Mouse (Mus musculus) forelimb bud, embryonic 11.5 days (tissue): Measurements from ENCODE around the gene Gtpbp1.

ENCODE experiments used
- DNase-seq: peaks from one replicate; pipeline ENCODE4 v3.0.0-alpha.2; 2012; ENCODE audit warnings: low read depth, low spot score

The Gtpbp1 gene

DNA sequence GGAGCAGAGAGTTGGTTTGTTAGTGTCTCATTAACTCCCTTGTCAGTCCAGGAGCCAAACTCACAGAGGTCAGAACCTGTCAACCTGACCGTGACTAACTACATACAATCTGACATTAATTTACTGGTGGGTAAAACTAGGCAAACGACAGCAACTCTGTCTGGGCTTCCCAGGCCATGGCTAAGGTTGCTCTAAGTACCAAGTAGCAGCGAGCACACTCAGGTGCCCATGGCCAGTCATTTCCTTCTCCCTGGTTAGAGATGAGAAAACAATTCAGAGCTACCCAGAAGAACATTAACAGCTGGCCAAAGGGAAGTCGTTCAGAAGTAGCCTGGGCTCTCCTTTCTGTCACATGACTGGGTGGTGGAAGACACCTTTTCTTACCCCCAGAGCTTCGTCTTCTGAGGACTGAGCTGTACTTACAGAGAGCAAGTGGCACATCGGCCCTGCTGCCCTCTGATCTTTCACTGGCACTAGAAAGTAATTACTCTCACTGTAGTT lies 5.5 kb upstream of the Gtpbp1 start:
- DNase-seq = no peak

DNA sequence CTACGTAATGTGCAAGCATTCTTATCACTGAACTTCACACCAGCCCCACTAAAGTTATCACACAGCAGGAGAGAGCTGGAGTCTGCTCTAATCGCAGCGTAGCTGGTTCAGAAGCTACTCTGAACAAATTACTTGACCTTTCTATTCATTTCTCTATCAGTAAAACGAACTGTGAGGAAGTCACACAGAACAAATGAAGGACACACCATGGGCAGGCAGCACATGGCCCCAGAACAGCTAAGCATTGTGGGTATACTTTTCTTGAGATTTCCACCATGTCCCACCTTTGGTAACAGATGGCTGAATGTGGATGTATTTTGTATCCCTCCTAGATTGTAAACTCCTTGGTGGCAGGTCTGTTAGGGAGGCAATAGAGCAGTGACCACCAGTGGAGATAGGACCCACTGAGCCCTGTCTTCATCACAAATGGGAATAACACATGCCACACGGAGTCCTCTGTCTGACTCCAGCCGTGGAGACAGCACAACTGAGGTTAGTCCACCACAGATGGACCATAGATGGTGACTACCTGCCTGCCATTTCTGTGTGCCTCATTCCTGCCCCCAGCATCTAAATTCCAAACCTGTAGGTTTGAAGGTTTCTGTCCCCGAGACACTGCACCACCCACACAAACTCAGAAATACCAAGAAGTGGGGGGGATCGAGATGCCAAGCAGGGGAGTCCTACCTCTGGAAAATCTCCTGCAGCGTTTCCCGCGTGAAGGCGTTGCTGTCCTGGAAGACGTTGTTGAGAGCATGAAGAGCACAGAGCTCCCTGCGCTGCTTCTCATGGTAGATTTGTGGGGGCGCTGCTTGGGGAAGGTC lies 4.4 kb upstream of the Gtpbp1 start:
- DNase-seq = no peak

DNA sequence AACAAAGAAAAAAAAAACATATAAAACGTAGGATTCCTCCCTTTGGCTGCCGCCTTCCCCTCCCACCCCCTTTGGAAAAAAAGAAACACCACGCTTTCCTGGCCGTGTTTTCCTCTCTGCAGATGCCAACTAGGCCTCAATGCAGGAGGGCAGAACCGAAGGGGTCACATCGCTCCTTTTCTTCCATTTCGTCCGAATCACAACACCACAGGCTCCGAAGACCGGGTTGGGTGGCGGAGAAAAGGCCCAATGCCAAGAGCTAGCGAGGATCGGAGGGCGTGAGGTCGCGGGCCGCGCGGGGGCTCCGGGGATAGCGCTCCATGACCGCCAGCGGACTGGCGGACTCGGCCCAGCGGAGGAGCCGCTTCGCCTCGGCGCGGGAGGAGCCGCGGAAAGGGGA lies 3.5 kb upstream of the Gtpbp1 start:
- peak; percentile 12 for DNase-seq

DNA sequence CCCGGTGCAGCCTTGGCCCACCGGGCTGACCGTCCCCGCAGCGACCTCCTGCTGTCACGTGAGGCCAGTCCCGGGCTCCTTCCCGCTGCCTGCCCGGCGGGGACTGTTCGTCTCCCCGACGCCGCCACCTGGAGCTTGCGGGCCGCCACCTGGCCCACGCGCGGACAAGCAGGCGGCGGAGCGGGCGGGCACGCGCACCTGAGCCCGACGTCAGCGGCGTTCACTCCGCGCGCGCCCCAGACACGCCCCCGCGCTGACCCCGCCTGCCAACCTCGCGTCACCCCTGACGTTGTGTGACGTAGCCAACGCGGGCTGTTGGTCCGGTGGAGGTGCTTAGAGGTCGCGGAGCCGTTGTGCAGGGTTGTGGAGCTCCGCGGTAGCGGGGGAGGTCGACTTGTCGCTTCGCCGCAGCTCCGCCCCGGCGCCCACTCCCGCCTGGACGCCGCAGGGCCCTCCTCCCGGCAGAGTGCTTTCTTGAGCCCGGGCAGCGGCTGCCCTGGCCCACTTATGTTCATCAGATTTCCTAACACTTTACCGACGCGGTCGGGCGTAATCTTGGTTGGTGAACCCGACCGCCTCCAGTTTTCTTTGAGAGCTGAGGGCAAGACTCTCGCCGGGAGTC lies 2.9 kb upstream of the Gtpbp1 start, which contains the start of gene Josd1:
Josd1 (minus strand) TSS at position 274 of the 622 bp plus-strand sequence.
- DNase-seq = peak; percentile 92

DNA sequence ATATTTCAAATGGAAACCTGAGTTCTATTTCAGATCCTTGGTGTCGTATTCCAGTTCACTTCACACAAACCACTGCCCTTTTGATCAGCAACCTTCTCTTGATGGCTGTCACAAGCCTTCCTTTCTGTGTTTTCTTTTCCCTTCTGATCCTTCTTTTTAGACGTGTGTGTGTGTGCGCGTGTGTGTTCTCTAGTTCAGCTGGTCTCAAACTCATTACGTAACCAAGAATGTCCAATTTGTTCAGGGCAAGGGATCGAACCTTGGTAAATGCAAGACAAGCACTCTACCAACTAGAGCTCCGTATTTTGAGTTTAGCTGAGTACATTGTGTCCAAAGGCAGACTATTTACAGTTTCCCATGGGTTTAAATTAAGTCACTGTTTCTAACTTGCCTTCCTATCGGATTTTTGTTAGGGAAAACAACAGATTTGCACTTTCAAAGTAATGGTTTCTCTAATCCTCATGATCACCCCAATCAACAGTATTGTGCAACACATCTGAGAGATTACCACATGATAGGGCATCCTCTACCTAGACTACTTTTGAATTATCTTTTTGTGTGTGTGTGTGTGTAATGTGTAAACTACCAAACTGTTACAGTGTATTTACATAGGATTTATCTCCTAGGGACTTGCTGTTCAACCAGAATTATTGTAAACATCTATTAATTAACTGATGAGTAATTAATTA lies 2.2 kb upstream of the Gtpbp1 start:
- no peak for DNase-seq

DNA sequence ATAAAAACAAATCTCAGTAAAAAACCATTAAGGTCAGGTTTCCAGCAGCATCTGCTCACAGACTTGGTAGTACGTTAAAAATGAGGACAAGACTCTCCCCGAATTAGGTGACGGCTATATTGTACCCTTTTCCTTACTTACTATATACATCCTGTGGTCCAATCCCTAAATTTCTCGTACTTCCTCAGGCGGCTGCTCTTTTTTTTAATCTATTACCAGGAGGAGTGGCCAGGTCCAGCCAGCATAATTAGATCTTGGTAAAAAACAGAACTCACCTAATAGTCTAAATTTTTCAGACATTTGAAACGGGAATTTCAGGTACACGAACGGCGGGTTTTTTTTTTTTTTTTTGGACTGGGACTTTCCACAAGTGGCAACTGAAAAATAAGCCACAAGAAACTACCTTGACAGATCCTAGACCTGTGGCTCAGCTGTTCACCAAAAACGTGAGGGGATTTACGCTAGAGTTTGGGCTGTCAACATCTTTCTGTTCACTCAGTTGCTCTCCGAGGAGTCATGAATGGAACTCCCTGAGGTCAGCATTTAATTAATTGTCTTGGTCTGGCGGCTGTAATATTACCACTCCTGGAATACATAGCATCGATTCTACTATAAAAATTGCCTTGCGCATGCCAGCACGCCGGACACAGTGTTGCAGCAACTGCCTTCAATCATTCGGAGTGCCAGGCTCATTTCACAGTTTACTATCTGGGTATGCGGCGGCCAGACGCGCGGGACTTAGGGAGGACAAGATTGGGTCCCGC lies 801 bp upstream of the Gtpbp1 start:
- no peak for DNase-seq

DNA sequence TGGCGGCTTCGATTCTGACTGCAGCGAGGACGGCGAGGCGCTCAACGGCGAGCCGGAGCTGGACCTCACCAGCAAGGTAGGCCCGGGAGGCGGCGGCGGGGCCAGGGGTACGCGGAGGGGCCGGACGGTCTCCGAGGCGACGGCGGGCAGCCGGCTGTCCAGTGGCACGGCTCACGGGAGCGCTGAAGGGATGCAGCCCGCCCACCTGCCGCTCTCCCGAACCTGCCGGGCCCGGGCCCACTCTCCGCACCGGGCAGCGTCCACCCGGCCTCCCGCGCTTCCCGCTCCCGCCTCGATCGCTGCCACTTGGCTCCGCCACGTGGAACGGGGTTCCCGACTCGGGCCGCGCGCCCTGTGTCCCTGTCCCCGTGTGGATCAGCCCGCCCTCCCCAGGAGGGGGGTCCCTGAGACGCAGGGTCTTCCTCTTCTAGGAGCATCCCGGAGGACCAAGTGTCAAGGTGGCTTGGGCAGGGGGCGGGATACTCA lies 421 bp downstream of the Gtpbp1 start:
- DNase-seq = no peak

DNA sequence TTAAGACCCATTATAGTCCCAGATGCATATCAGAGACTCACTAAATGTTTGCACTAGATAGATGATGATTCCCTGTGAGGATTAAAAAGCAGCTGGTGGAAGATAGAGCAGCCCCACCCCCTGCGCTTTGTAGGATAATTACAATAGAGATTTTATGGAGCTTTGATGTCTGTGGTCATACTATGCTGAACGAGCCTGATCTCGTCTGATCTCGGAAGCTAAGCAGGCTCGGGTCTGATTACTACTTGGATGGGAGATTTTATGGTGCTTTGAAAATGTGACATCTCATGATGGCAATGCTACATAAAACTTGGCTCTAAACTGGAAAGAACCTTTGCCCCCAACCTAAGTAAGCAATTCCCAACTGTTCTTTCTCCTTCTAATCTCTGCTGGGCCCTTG lies 1.7 kb downstream of the Gtpbp1 start:
- DNase-seq = no peak

DNA sequence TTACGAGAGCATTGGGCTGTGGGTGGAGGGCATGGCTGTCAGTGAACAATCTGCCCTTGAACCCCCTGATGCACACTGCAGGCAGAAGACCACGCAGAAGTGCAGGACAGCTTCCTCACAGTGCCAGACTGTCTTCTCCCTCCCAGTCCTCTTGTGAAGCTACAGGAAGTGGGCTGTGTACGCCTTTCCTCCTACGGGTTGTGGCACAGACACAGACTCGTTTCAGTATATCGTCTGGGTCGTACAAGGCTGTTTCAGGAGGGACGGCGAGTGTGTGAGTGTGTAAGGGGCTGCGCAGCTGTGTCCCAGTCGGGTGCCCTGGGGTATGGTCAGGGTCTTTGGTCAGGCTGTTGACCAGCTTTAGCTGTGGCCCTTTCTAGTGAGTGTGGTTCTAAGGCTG lies 3.1 kb downstream of the Gtpbp1 start:
- DNase-seq = no peak

DNA sequence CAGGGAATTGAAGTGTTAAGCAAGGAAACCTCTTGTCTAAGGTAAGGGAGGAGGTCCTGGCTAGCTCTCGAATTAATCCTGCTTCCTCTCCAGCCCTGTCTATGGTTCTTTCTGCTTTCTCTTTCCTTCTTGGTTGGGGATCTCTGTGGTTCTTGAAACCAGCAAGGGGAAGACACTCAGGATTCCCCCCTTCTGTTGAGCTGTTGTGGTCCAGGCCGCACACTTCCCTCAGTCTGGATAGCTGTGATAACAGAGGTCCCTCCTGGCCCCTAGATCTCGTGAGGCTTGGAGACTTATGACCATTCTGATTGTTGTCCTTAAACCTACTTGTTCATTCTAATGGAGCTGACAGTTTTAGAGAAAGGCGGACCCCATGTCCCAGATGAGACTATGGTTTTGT lies 3.9 kb downstream of the Gtpbp1 start:
- no peak for DNase-seq

DNA sequence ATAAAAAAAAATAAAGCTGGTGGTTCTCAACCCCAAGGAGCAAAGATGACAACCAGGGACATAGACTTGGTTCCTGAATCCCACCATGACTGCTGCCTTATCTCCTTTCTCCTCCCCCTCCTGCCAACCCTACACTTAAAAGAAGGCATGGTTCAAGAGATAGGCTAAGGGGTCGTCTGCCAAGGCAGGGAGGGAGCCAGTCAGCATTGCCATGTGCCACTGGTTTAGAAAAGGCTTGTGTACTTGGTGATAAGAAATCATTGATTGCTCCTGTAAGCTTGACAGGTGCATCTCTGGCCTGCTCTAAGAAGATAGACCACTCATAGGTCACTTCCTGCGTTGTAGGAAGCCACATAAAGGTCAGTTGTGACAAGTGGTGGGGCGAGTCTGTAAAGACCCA lies 4.9 kb downstream of the Gtpbp1 start:
- no peak for DNase-seq

DNA sequence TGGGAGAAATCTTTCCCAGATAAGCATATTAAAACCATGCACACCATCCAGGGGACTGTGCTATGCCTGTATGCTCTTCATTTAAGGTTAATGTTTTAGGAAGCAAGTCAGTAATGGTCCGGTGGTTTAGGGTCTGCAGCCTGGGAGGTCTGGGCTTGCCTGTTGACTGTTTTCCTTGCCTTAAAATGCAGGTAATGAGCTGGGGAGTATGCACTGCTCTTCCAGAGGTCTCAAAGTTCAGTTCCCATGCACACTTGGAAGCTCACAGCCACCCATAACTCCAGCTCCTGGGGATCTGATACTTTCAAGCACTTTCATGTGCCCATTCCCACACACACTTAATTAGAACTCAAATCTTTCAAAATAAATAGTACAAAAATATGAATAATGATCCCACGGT lies 5.9 kb downstream of the Gtpbp1 start:
- no peak for DNase-seq

DNA sequence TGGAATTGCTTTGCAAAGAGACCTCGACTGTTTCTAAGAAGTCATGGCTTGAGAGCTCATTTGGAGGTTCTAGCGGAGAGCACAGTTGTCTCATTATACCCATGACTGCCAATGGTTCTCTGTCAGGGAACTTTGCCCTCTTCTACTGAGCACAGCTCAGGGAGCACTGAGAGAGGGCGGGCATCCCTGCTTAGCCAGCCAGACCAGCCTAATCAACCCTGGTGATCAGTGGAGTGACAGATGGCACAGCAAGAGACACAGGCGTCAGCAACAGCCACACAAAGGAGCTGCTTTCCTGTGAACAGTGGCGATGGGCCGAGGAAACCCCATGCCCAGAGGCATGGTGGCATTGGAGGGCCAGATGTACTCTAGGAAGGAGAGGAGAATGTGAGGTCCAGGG lies 6.4 kb downstream of the Gtpbp1 start:
- DNase-seq = no peak

DNA sequence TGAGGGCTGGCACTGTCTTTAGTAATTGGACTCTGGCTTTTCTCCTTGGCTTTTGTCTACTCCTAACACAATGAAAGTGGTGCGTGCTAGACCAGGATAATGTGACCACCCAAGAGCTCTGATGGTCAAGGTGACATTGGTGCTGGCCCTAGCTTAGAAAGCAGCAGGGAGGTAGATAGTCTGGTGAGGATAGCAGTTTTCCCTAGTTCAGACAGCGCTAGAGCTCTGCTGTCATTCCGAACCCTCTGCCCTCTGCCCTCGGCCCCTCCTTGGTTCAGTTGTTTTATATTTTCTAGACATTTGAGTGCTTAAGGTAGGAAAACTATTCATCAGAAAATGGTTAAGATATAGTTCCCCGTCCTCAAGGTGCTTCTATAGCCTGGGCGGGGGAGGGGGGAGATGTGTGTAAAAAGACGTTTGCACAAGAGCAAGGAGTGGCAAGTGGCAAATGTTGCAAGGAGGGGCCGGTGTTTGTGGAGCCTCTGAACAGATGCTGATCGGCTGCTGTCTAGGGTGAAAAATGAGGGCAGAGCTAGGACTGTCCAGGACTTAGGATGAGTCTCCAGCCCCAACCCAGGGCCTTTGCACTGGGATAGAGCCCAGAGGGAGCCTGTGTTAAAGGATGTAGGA lies 7.0 kb downstream of the Gtpbp1 start:
- no peak for DNase-seq

DNA sequence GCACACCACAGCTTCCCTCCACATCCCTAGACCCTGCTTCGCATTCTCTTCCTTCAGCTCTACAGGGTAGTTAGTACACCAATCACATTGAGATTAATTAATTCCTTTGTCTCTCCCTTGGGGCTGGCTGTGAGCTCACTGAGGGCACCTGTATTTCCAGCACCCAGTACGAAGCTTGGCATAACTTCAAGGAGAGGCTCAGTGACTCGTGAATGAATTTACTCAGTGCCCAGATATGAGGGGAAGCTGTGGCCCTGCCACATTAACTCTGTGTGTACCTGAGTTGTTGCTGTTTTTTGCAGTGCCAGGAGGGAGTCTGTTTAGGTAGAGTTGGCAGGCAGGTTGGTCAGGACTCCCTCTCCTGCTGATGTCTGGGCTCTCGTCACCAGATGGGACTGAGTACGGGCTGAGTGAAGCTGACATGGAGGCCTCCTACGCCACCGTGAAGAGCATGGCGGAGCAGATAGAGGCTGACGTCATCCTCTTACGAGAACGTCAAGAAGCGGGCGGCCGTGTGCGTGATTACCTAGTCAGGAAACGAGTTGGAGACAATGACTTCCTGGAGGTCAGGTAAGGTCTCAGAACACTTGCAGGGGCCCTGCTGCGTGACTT lies 16.1 kb downstream of the Gtpbp1 start:
- DNase-seq = no peak

DNA sequence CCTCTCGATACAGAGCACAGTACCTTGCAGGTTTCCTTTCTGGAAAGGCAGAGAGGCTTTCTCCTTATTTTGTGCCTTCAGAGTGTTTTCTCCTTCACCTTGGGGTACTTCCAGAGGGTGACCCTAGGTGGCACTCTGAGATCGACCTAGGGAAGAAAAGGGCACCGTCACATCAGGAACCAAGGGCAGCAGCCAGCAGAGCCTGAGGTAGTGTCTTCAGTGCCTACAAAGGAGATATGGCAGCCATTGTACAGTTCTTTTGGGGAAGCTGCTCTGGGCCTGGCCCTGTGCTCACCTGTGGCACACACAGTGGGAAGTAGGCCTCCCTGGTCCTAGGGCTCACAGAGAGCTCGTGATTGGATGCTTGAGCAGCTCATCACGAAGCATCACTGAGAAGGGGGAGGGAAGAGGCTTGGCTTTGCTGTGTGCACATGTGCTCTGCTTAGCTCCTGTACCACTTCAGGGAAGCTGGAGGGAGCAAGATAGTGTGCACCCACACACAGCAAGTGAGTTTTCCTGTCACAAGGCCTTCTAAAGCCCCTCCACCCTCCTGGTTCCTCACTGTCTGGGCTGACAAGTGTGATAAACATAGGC lies 17.7 kb downstream of the Gtpbp1 start:
- no peak for DNase-seq

DNA sequence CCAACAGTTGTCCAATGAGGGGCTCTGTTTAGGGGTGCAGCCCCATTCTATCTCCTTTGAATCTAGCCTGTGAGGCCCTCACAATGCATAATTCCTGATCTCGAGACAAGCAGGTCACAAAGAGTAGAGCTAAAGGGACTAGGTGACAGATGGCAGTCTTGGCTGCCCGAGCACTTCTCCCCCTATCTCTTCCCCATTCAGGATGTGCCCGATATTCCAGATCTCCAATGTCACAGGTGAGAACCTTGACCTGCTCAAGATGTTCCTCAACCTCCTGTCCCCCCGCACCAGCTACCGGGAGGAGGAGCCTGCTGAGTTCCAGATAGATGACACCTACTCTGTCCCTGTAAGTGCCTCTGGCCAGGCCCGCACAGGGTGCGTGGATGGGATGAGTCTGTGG lies 25.0 kb downstream of the Gtpbp1 start:
- no peak for DNase-seq

DNA sequence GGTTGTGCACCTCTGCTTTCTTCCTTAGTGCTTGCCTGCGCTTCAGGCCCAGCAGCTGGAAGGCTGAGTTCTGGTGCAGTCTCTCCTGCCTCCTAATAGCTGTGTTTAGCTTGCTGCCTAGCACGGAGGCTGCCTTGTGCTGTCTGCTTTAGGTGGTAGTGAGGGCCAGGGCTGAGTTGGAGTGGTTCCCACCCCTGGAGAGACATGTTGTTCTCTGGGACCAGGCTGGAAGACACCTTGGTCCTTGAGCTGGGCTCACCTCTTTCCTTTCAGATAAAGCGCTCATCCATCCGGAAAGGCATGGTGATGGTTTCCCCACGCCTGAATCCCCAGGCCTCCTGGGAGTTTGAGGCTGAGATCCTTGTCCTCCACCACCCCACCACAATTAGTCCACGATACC lies 26.1 kb downstream of the Gtpbp1 start:
- no peak for DNase-seq

DNA sequence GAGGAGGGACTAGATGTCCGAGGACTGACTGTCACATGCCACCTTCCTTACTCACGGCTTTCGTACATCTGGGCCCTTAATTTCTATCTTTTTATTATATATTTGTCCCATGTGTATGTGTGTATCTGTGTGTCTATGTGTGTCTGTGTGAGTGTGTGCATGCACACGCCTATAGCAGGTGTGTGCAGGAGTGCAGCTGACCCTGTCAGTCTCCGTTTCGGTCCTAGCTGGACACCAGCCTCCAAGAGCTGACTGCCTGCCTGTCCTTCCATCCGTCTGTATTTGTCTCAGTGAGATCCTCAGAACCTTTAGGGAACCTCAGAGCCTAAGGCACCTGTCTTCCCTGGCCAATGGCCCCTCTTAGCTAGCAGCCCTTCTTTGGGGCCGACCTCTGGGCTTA lies 29.6 kb downstream of the Gtpbp1 start:
- no peak for DNase-seq

DNA sequence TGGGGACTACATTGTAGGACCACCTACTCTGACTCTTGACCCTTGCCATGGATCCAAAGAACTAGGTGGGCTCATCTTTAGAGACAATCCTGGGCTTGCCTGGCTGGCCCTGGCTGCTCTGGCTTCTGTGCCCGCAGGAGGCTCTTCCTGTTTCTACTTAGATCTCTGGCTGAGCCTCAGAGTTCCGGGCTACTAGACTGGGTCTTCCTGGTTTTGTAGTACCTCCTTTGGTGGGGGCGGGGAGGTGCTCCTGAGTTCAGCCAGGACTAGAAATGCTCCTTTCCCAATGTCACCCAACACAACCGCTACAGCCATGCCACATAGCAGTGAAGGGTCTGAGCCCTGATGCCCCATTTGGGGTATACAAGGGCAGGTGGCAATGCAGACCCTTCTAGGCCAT lies 30.2 kb downstream of the Gtpbp1 start:
- no peak for DNase-seq
